In the genomic region with DNA sequence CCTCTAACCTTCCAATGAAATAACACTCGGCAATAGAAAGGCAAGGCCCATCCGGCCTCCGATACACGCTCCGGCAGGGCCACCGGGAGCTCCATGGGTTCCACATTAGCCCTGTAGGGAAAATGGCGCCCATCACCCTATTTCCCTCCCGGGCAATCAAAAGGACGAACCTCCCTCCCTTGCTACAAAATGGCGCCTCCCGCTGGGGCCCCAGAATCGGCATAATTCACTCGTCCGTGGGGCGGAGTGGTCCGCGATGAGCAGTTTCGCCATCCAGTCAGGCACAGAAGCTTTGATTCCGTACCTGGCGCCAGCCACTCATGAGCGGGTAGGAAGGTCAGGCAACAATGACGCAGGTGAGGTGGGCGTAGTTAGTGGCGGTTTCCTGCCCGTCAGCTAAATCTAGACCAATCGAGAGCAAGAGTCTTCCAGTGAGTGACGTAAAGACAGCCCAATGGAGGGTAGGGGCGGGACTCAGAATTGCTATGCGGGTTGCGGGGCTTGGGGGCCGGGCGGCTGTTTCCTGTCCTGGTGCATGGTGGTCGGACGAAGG, we compare ENCODE assay signal across 8 mouse cellular contexts. TPM values are rescaled to one million over a fixed set of nuclear protein-coding genes. Genes with fewer than 3 reads are reported as not detected.
DNase-seq lines count a peak whose midpoint lies in the region; ATAC-seq and TF ChIP-seq lines count a peak whose summit lies in the region.

A gene (plus strand): TSS at position 19 of the 553 bp plus-strand sequence.

- no peaks in the 10 kb centered on the region for H3K27me3 ChIP-seq in C2C12 (ENCODE audit: control insufficient read depth, insufficient read depth, insufficient read length)
- no peaks in the 10 kb centered on the region for H3K27me3 ChIP-seq in erythroblast, embryonic 14.5 days (ENCODE audit: control insufficient read depth)
- H3K27me3 ChIP-seq in heart, embryonic 11.5 days (ENCODE audit: control insufficient read depth, insufficient read depth, low read length) = no peaks in the 10 kb centered on the region
- no peaks in the 10 kb centered on the region for H3K27me3 ChIP-seq in kidney, embryonic 16.5 days (ENCODE audit: insufficient read depth, low read length)
- H3K27me3 ChIP-seq in liver, adult 2 months (ENCODE audit: control insufficient read depth, insufficient read depth, low read length) = no peaks in the 10 kb centered on the region
- H3K27me3 ChIP-seq in myocyte (ENCODE audit: control insufficient read depth, insufficient read depth, insufficient read length) = no peaks in the 10 kb centered on the region
- no peaks in the 10 kb centered on the region for H3K27me3 ChIP-seq in splenic B cell, adult 2 months (ENCODE audit: control insufficient read depth, insufficient read depth, low read length, poor library complexity, severe bottlenecking)

- H3K9me3 ChIP-seq in erythroblast, embryonic 14.5 days (ENCODE audit: control insufficient read depth, low read length) = no peaks in the 10 kb centered on the region
- H3K9me3 ChIP-seq in heart, embryonic 11.5 days (replicated peaks; ENCODE audit: control insufficient read depth, low read length) = no peaks in the 10 kb centered on the region
- no peaks in the 10 kb centered on the region for H3K9me3 ChIP-seq in kidney, embryonic 16.5 days (ENCODE audit: low read length)

- peaks cover 33% of the 10 kb centered on the region for H3K79me3 ChIP-seq in C2C12 (ENCODE audit: low read depth)

- peak within 1 kb of the TSS; percentile 56 for H3K4me3 ChIP-seq in C2C12 (ENCODE audit: insufficient read depth, poor library complexity, severe bottlenecking)
- peak within 1 kb of the TSS; percentile 74 for H3K4me3 ChIP-seq in erythroblast, embryonic 14.5 days (replicated peaks)
- H3K4me3 ChIP-seq in heart, embryonic 11.5 days (ENCODE audit: low read depth, low read length) = peak within 1 kb of the TSS; percentile 72
- H3K4me3 ChIP-seq in kidney, embryonic 16.5 days (ENCODE audit: low read length) = peak within 1 kb of the TSS; percentile 74
- peak within 1 kb of the TSS; percentile 85 for H3K4me3 ChIP-seq in liver, adult 2 months (ENCODE audit: insufficient read depth, low read depth, low read length)
- H3K4me3 ChIP-seq in myocyte = peak within 1 kb of the TSS; percentile 69

- TF ChIP-seq POLR2A in brain, embryonic 14.5 days (IDR thresholded peaks at IDR 0.05; ENCODE audit: borderline replicate concordance, extremely low read depth, insufficient read depth, insufficient read length, poor library complexity, severe bottlenecking) = peak; percentile 68; the same call in 1 of the 2 replicates
- TF ChIP-seq POLR2A in liver, adult 2 months (IDR thresholded peaks at IDR 0.05; ENCODE audit: extremely low read depth, insufficient read depth, low read length) = peak; percentile 62; the same call in 1 of the 2 replicates
- TF ChIP-seq POLR2A in myocyte (IDR thresholded peaks at IDR 0.05; ENCODE audit: insufficient read length, low read depth) = no peak

- H3ac ChIP-seq in C2C12 (ENCODE audit: control insufficient read depth, insufficient read length, low read depth) (peak within 1 kb of the TSS; percentile 98), myocyte (ENCODE audit: control insufficient read depth, insufficient read length) (peak within 1 kb of the TSS; percentile 74)

- peak; percentile 100 for DNase-seq in brain, embryonic 14.5 days (ENCODE audit: low read depth)
- peak; percentile 99 for DNase-seq in liver, adult 2 months (ENCODE audit: extremely low read depth, low read depth, low spot score)
- peak; percentile 100 for DNase-seq in splenic B cell, adult 2 months (ENCODE audit: low read depth, low spot score)

- WGBS in heart, embryonic 11.5 days (ENCODE audit: insufficient replicate concordance) = under 1% methylated on average over 34 of the region's 34 CpGs
- WGBS in kidney, embryonic 16.5 days = under 1% methylated on average over 34 of the region's 34 CpGs
- under 1% methylated on average over 34 of the region's 34 CpGs for WGBS in liver, adult 2 months

- H3K36me3 ChIP-seq in C2C12 (ENCODE audit: control insufficient read depth, insufficient read depth) = peaks cover 31% of the 10 kb centered on the region
- H3K36me3 ChIP-seq in erythroblast, embryonic 14.5 days (ENCODE audit: control insufficient read depth) = peaks cover 57% of the 10 kb centered on the region
- H3K36me3 ChIP-seq in heart, embryonic 11.5 days (ENCODE audit: control insufficient read depth, insufficient read depth, low read length) = no peaks in the 10 kb centered on the region; the same call in 1 of the 2 replicates
- H3K36me3 ChIP-seq in kidney, embryonic 16.5 days (ENCODE audit: insufficient read depth, low read length) = peaks cover 5% of the 10 kb centered on the region; the same call in 1 of the 2 replicates
- peaks cover 8% of the 10 kb centered on the region; the same call in 1 of the 2 replicates for H3K36me3 ChIP-seq in liver, adult 2 months (ENCODE audit: control insufficient read depth, insufficient read depth, low read length)
- H3K36me3 ChIP-seq in myocyte (ENCODE audit: control insufficient read depth, insufficient read depth) = peaks cover 13% of the 10 kb centered on the region
- 0 out of 2 replicates have a peak, but pooled peaks cover 2% of the 10 kb centered on the region for H3K36me3 ChIP-seq in splenic B cell, adult 2 months (ENCODE audit: control insufficient read depth, insufficient read depth, low read length, poor library complexity, severe bottlenecking)

- peaks cover 45% of the 10 kb centered on the region for H3K4me1 ChIP-seq in erythroblast, embryonic 14.5 days (ENCODE audit: control insufficient read depth)
- peaks cover 5% of the 10 kb centered on the region for H3K4me1 ChIP-seq in heart, embryonic 11.5 days (ENCODE audit: control insufficient read depth, insufficient read depth, low read length)
- H3K4me1 ChIP-seq in kidney, embryonic 16.5 days (ENCODE audit: insufficient read depth, low read length) = peaks cover 16% of the 10 kb centered on the region
- peaks cover 12% of the 10 kb centered on the region for H3K4me1 ChIP-seq in liver, adult 2 months (ENCODE audit: control insufficient read depth, insufficient read depth, low read length)

- peak within 1 kb of the TSS; percentile 100 for H3K27ac ChIP-seq in heart, embryonic 11.5 days (ENCODE audit: low read depth, low read length)
- H3K27ac ChIP-seq in kidney, embryonic 16.5 days (ENCODE audit: low read length) = peak within 1 kb of the TSS; percentile 100
- peak within 1 kb of the TSS; percentile 97 for H3K27ac ChIP-seq in liver, adult 2 months (replicated peaks; ENCODE audit: insufficient read depth, low read depth, low read length)

- H3K79me2 ChIP-seq in C2C12 (ENCODE audit: control insufficient read depth, insufficient read depth) (peaks cover 42% of the 10 kb centered on the region), myocyte (ENCODE audit: control insufficient read depth, insufficient read depth) (peaks cover 45% of the 10 kb centered on the region)
- peaks cover 17% of the 10 kb centered on the region; the same call in 1 of the 2 replicates for H3K79me2 ChIP-seq in liver, adult 2 months (ENCODE audit: control insufficient read depth, insufficient read depth, low read length)

- peak within 1 kb of the TSS; percentile 98 for H3K9ac ChIP-seq in heart, embryonic 11.5 days (ENCODE audit: low read depth, low read length)
- H3K9ac ChIP-seq in kidney, embryonic 16.5 days (replicated peaks; ENCODE audit: low read length) = peak within 1 kb of the TSS; percentile 99
- H3K9ac ChIP-seq in liver, adult 2 months (ENCODE audit: low read depth, low read length) = peak within 1 kb of the TSS; percentile 92

- peak within 1 kb of the TSS; percentile 71 for H3K4me2 ChIP-seq in heart, embryonic 11.5 days
- peak within 1 kb of the TSS; percentile 83 for H3K4me2 ChIP-seq in kidney, embryonic 16.5 days (replicated peaks; ENCODE audit: low read depth, low read length)
- peak within 1 kb of the TSS; percentile 91 for H3K4me2 ChIP-seq in myocyte (ENCODE audit: low read depth)

- peak; percentile 98 for ATAC-seq in heart, embryonic 11.5 days (replicated peaks; ENCODE audit: insufficient number of reproducible peaks, low FRiP score, low TSS enrichment)
- ATAC-seq in kidney, embryonic 16.5 days (ENCODE audit: low FRiP score, low TSS enrichment) = peak; percentile 99

- TF ChIP-seq CTCF in C2C12 (IDR thresholded peaks at IDR 0.05; ENCODE audit: control insufficient read depth, insufficient read depth, insufficient read length) = no peak
- no peak for TF ChIP-seq CTCF in brain, embryonic 14.5 days (IDR thresholded peaks at IDR 0.05; ENCODE audit: borderline replicate concordance, extremely low read depth, insufficient read depth, insufficient read length)
- TF ChIP-seq CTCF in liver, adult 2 months (IDR thresholded peaks at IDR 0.05; ENCODE audit: low read depth, low read length) = no peak

TF ChIP-seq in C2C12, 6 proteins besides CTCF, POLR2A, EP300 and RAD21:
- TF ChIP-seq CEBPB (IDR thresholded peaks at IDR 0.05; ENCODE audit: low read depth) (no peak), USF1 (IDR thresholded peaks at IDR 0.05; ENCODE audit: low read depth) (no peak), MYOD1 (IDR thresholded peaks at IDR 0.05; ENCODE audit: control insufficient read depth, insufficient read length, low read depth) (no peak)

TF ChIP-seq in myocyte, 11 proteins besides CTCF, POLR2A, EP300 and RAD21:
- no peak for TF ChIP-seq REST (IDR thresholded peaks at IDR 0.05; ENCODE audit: insufficient read depth, insufficient read length)
- peak; percentile 35 for TF ChIP-seq SRF (IDR thresholded peaks at IDR 0.05; ENCODE audit: control insufficient read depth, insufficient read length, low read depth)
- TF ChIP-seq MAX (IDR thresholded peaks at IDR 0.05; ENCODE audit: low read depth) = no peak
- TF ChIP-seq E2F4 (IDR thresholded peaks at IDR 0.05; ENCODE audit: insufficient read depth) = peak; percentile 72
- TF ChIP-seq POLR2AphosphoS2 (IDR thresholded peaks at IDR 0.05; ENCODE audit: insufficient read length, low read depth) = peak; percentile 83
- TF ChIP-seq TCF3 (IDR thresholded peaks at IDR 0.05; ENCODE audit: insufficient read length, low read depth) = no peak

RNA-seq across cellular contexts. Expression of the gene that starts here (rescaled TPM):
- 7.5 TPM for polyA plus RNA-seq in C2C12 (2012; fragmentation: generic; extraction: Trizol)
- polyA plus RNA-seq in brain, embryonic 14.5 days (2012; rRNA removed) = 24.1 and 25.2 TPM in 2 replicates
- polyA plus RNA-seq in erythroblast, embryonic 14.5 days (2012) = 0.13 and 0.33 TPM in 2 replicates
- polyA plus RNA-seq in heart, embryonic 11.5 days (2014; fragmentation: Nextera tagmentation; extraction: Ambion mirVana) = 17.9 and 18.5 TPM in 2 replicates
- polyA plus RNA-seq in kidney, embryonic 16.5 days (2015; fragmentation: Nextera tagmentation; extraction: Ambion mirVana) = 22.3 and 22.6 TPM in 2 replicates
- total RNA-seq in liver, adult 2 months (2014; rRNA removed) = 6.5 and 7.3 TPM in 2 replicates
- 3.7 and 6.6 TPM in 2 replicates for polyA plus RNA-seq in liver, adult 2 months (2012; rRNA removed)
- 6.4 TPM for polyA plus RNA-seq in myocyte (2012; fragmentation: generic; extraction: Trizol)

Comparison
In these comparisons a context has a peak if more than half of its experiments do, and no peak if none do; other contexts are left out.
1. Peak in every context shown above with its lines: DNase-seq, ATAC-seq, H3K4me3 ChIP-seq and H3K27ac ChIP-seq.